Mouse (Mus musculus) cerebellum, postnatal 14 days (tissue): ENCODE results near the gene Gm3642.
"Not testable (repeated sequence)": the region's sequence is repeated elsewhere in the genome, so short reads cannot be mapped to it uniquely, and the experiment has no call there.

Experiments used
- DNase-seq, 2 experiments: peaks; one replicate each; pipeline ENCODE4 v3.0.0; 2021; ENCODE audit warnings: mixed read lengths in 2 of 2

Gene Gm3642

GRCm38 (mm10) chr14:6840211-6840610 lies at the start of gene Gm3642:
Gene Gm3642, minus strand, starts transcription at chr14:6840311.
- not testable (repeated sequence) for DNase-seq

- DNase-seq = peak; percentile 1
Observed at GRCm38 (mm10) chr14:6889521-6890012, 49.5 kb upstream of the Gm3642 start, which contains the start of gene Gm3667. Gene Gm3667, minus strand, starts transcription at chr14:6889962.

- peak; percentile 1 to 3 for DNase-seq
Observed at GRCm38 (mm10) chr14:6888811-6889210, 48.7 kb upstream of the Gm3642 start.

- not testable (repeated sequence) for DNase-seq
Observed at GRCm38 (mm10) chr14:6823297-6823696, 16.8 kb downstream of the Gm3642 start.
